In genomic region chr2:138688140-138688871, GRCm38 (mm10) we compare ENCODE assay signal across 19 mouse cellular contexts.
A peak's percentile ranks its signal among the peaks of the same experiment; 100 is the strongest.
DNase-seq lines count a peak whose midpoint lies in the region; ATAC-seq and TF ChIP-seq lines count a peak whose summit lies in the region.
"Had no signal": no experiment of that assay in that cellular context is flagged by ENCODE, and none has a peak within 500 bp of the region (broad histone marks: within the 10 kb centered on the region; RNA-seq: fewer than 3 reads in every experiment).

No protein-coding gene starts in this region.

- no peak for TF ChIP-seq POLR2A in brain, embryonic 14.5 days (IDR thresholded peaks at IDR 0.05; ENCODE audit: borderline replicate concordance, extremely low read depth, insufficient read depth, insufficient read length, poor library complexity, severe bottlenecking)

- ATAC-seq in forebrain, embryonic 11.5 days (replicated peaks; ENCODE audit: low FRiP score), result peak; percentile 70
- ATAC-seq in limb, embryonic 12.5 days (ENCODE audit: insufficient number of reproducible peaks, insufficient read depth, low FRiP score, low TSS enrichment, low read depth), result peak; percentile 47; the same call in 1 of the 2 replicates
- ATAC-seq: Patski had no signal

- no peaks in the 10 kb centered on the region for H3K9me3 ChIP-seq in forebrain, embryonic 11.5 days (ENCODE audit: control insufficient read depth, low read length)
- H3K9me3 ChIP-seq in forebrain, embryonic 10.5 days, result no peaks in the 10 kb centered on the region
- no peaks in the 10 kb centered on the region for H3K9me3 ChIP-seq in limb, embryonic 12.5 days
- no peaks in the 10 kb centered on the region for H3K9me3 ChIP-seq in limb, embryonic 10.5 days (replicated peaks)
- H3K9me3 ChIP-seq: embryonic facial prominence, embryonic 15.5 days; heart, embryonic 12.5 days had no signal

- H3K27ac ChIP-seq in forebrain, embryonic 11.5 days (ENCODE audit: low read depth, low read length), result no peak overlapping the region
- no peak overlapping the region for H3K27ac ChIP-seq in forebrain, embryonic 10.5 days
- no peak overlapping the region for H3K27ac ChIP-seq in limb, embryonic 12.5 days
- H3K27ac ChIP-seq in limb, embryonic 10.5 days, result no peak overlapping the region
- H3K27ac ChIP-seq: embryonic facial prominence, embryonic 15.5 days; left cerebral cortex, adult 2 months had no signal

- DNase-seq in forebrain, embryonic 11.5 days (ENCODE audit: low spot score), result no peak
- DNase-seq in forebrain, embryonic 10.5 days (ENCODE audit: extremely low spot score, low spot score), result no peak
- no peak for DNase-seq in limb, embryonic 10.5 days (ENCODE audit: low spot score)
- DNase-seq in brain, embryonic 14.5 days (ENCODE audit: low read depth), result peak; percentile 93
- peak; percentile 10 to 27 for DNase-seq in layer of hippocampus, adult 8-10 months (ENCODE audit: low spot score in 2 of 2)
- DNase-seq in heart, adult 18-20 months, result no peak
- no peak for DNase-seq in adrenal gland, adult 2 months
- DNase-seq: cerebellum, adult 2 months; heart, postnatal 4 days; kidney, adult 11 months; kidney, postnatal 10 days; thymus, adult 2 months had no signal

- no peaks in the 10 kb centered on the region for H3K27me3 ChIP-seq in forebrain, embryonic 11.5 days (ENCODE audit: control insufficient read depth, insufficient read depth, low read length)
- H3K27me3 ChIP-seq in forebrain, embryonic 10.5 days (ENCODE audit: poor library complexity, severe bottlenecking), result no peaks in the 10 kb centered on the region
- H3K27me3 ChIP-seq in limb, embryonic 12.5 days, result no peaks in the 10 kb centered on the region
- H3K27me3 ChIP-seq in limb, embryonic 10.5 days (ENCODE audit: low read depth, poor library complexity, severe bottlenecking), result no peaks in the 10 kb centered on the region
- H3K27me3 ChIP-seq: embryonic facial prominence, embryonic 15.5 days; heart, embryonic 12.5 days; megakaryocyte, embryonic 14.5 days; Patski had no signal

- H3K4me2 ChIP-seq in forebrain, embryonic 11.5 days (ENCODE audit: low read depth, low read length, severe bottlenecking), result no peak overlapping the region
- no peak overlapping the region for H3K4me2 ChIP-seq in limb, embryonic 12.5 days
- H3K4me2 ChIP-seq: embryonic facial prominence, embryonic 15.5 days; heart, embryonic 12.5 days; liver, embryonic 11.5 days had no signal

- no peak overlapping the region for H3K4me3 ChIP-seq in forebrain, embryonic 11.5 days (ENCODE audit: low read depth, low read length)
- H3K4me3 ChIP-seq in forebrain, embryonic 10.5 days, result no peak overlapping the region
- no peak overlapping the region for H3K4me3 ChIP-seq in limb, embryonic 12.5 days (replicated peaks)
- H3K4me3 ChIP-seq in limb, embryonic 10.5 days, result no peak overlapping the region
- H3K4me3 ChIP-seq: embryonic facial prominence, embryonic 15.5 days; heart, embryonic 12.5 days; left cerebral cortex, adult 2 months; megakaryocyte, embryonic 14.5 days had no signal

- no peaks in the 10 kb centered on the region for H3K36me3 ChIP-seq in forebrain, embryonic 11.5 days (ENCODE audit: control insufficient read depth, insufficient read depth, low read length)
- H3K36me3 ChIP-seq in forebrain, embryonic 10.5 days (replicated peaks), result no peaks in the 10 kb centered on the region
- no peaks in the 10 kb centered on the region for H3K36me3 ChIP-seq in limb, embryonic 12.5 days
- no peaks in the 10 kb centered on the region for H3K36me3 ChIP-seq in limb, embryonic 10.5 days
- H3K36me3 ChIP-seq: embryonic facial prominence, embryonic 15.5 days; heart, embryonic 12.5 days had no signal

- no peak overlapping the region for H3K9ac ChIP-seq in forebrain, embryonic 11.5 days (ENCODE audit: low read length)
- no peak overlapping the region for H3K9ac ChIP-seq in limb, embryonic 12.5 days (replicated peaks)
- H3K9ac ChIP-seq: embryonic facial prominence, embryonic 15.5 days; heart, embryonic 12.5 days had no signal

- H3K4me1 ChIP-seq in forebrain, embryonic 11.5 days (replicated peaks; ENCODE audit: control insufficient read depth, insufficient read depth, low read length), result no peaks in the 10 kb centered on the region
- H3K4me1 ChIP-seq in forebrain, embryonic 10.5 days, result peaks cover 6% of the 10 kb centered on the region
- H3K4me1 ChIP-seq in limb, embryonic 12.5 days (replicated peaks), result peaks cover 7% of the 10 kb centered on the region; the same call in 1 of the 2 replicates
- H3K4me1 ChIP-seq in limb, embryonic 10.5 days, result no peaks in the 10 kb centered on the region; the same call in 1 of the 2 replicates
- H3K4me1 ChIP-seq: embryonic facial prominence, embryonic 15.5 days; heart, embryonic 12.5 days; megakaryocyte, embryonic 14.5 days had no signal

- no peak for TF ChIP-seq CTCF in brain, embryonic 14.5 days (IDR thresholded peaks at IDR 0.05; ENCODE audit: borderline replicate concordance, extremely low read depth, insufficient read depth, insufficient read length)

Comparison
In these comparisons a context has a peak if more than half of its experiments do, and no peak if none do; other contexts are left out.
1. DNase-seq: peak in brain, embryonic 14.5 days (single experiment) and layer of hippocampus, adult 8-10 months (2 of 2); none in forebrain, embryonic 11.5 days (single experiment), forebrain, embryonic 10.5 days (single experiment), limb, embryonic 10.5 days (single experiment), heart, adult 18-20 months (0 of 2) and adrenal gland, adult 2 months (single experiment).